Mouse (Mus musculus) activated CD4-positive, CD25-positive, alpha-beta regulatory T cell (primary cell): ENCODE data around the gene Pi4kb. TPM values are rescaled to one million over a fixed set of nuclear protein-coding genes. Genes with fewer than 3 reads are reported as not detected.

ENCODE experiments used
- polyA plus RNA-seq, 2 experiments: library from polyadenylated mRNA; unstranded; fragments of 100-300 nt; shearing (Covaris generic); gene quantifications; one replicate each; pipeline ENCODE4 v1.2.1; 2017

Gene Pi4kb
- polyA plus RNA-seq, result 10 to 100 TPM; 14.1 to 23.6 TPM

DNA sequence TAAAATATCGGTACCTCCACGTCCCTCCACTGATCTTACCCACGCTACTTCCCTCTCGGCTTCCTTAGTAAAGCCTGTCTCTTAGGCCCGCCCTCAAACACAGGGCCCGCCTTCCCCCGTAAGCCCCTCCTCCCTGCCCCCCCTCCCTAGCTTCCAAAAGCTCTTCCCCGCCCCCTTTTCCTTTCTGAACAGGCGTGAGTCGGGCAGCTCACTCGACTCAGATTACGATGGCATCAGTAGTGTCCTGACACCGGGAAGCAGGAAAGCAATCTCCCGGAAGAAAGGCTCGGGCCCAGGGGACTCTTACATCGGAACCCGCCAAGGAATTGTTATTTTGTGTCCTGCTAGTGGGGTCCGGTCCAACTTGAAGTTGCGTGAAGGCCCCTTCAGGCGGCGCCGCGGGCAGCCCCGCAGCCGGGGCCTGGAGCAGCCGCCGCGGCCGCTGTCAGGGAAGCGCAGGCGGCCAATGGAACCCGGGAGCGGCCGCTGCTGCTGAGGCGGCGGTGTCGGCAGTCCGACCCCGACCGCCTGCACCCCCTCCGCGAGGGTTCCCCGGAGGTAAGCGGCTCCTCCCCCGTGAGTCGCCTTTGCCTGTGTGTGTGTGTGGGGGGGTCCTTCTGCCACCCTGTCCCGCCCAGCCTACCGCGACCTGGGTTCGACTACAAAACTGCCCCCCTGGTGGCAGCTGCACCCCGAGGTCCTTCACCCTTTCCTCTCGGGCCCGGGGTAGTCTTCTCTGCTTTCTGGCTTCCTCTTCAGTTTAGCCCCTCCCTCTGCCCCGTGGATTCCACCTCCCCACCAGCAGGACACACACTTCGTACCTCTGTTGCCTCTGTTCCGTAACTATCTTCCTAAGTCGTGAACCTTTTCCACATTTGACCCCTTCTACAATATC is at the start of gene Pi4kb:
Gene Pi4kb, plus strand, starts transcription at position 204 of the 895 bp plus-strand sequence.

DNA sequence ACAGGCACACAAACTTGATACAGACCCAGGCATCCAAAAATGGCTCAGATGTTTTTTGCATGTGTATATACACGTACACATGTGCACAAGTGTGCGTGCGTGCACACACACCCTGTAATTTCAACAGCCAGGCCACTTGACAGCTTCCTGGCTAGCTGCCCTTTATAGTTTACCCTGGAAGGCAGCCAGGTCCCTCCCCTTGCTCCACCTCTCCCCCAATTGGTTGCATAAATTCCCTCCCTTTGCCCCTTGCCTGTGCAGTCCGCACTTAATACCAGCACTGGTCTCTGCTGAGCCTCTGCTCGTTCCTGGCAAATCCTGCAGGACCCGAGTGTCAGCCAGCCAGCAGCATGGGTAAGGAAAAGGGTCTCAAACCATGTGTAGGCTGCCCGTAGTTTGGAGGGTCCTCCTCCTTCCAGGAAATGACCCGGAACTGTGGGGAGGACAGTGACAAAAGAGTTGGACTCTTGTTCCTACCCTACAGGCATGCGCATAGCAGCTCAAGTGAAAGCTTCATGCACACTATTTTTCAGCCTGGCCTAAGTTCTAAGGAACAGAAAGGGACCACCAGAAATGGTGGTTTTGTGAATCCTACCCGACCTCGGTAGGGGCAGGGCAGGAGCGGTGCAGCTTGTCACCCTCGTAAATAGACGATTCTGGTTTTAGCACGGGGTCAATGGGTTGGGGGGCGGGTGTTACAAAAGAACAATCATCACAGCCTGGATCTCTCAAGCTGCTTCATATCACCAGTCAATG is 41.5 kb upstream of the Pi4kb start, which contains the start of gene Selenbp1:
Gene Selenbp1, plus strand, starts transcription at position 248 of the 756 bp plus-strand sequence.

GRCm38 (mm10) chr3:94953764-94954616 is 20.5 kb upstream of the Pi4kb start, which contains the start of gene Rfx5:
TSS of gene Rfx5 (plus strand) at chr3:94954075.

DNA sequence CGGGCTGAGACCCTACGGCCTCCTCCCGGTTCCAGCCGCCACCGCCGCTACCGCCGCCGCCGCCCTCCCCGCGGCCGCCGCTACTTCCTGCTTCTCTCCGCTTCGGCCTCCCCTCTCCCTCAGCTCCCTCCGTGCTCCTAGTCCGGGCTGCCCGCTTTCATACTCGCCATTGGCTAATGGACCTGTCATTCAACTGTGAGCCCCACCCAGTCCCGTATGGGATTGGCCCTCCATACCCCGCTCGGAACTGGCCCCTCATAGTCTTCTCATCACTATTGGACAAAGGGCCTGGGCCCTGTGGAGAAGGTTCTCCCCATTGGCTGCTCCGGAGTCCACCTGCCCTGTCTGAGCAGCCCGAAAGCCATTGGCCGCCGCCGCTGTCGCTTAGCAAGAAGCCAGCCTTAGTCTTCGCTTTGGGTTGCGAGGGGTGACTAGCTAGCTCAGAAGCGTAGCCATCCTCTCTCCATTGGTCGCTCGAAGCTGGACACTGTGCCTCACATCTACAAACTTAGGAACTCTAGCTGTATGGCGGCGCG is 40.9 kb downstream of the Pi4kb start, which contains the start of gene Zfp687:
Gene Zfp687, minus strand, starts transcription at position 112 of the 536 bp plus-strand sequence.

GRCm38 (mm10) chr3:95042166-95042837 is 67.8 kb downstream of the Pi4kb start, which contains the start of gene Psmd4:
TSS of gene Psmd4 (minus strand) at chr3:95042614.

Other genes starting within 250 kb of the Pi4kb start
- under 1 TPM; 0.04 to 0.10 TPM for gene Cgn, start 188.2 kb upstream of the Pi4kb start, polyA plus RNA-seq
- 10 to 100 TPM; 11.9 to 12.7 TPM for gene Pogz, start 137.2 kb upstream of the Pi4kb start, polyA plus RNA-seq
- gene Psmb4, start 87.8 kb upstream of the Pi4kb start, polyA plus RNA-seq, result 100 to 1,000 TPM; 395 to 422 TPM
- gene Selenbp1, start 41.7 kb upstream of the Pi4kb start, polyA plus RNA-seq, result 1 to 10 TPM; 1.8 to 2.5 TPM
- gene Rfx5, start 20.7 kb upstream of the Pi4kb start, polyA plus RNA-seq, result 10 to 100 TPM; 22.8 to 24.0 TPM
- gene Zfp687, start 40.7 kb downstream of the Pi4kb start, polyA plus RNA-seq, result 10 to 100 TPM; 39.4 to 45.0 TPM
- gene Psmd4, start 67.9 kb downstream of the Pi4kb start, polyA plus RNA-seq, result 100 to 1,000 TPM; 267 to 314 TPM
- gene Pip5k1a, start 132.2 kb downstream of the Pi4kb start, polyA plus RNA-seq, result 10 to 100 TPM; 24.1 to 24.5 TPM
- gene Vps72, start 136.3 kb downstream of the Pi4kb start, polyA plus RNA-seq, result 100 to 1,000 TPM in 1 of 2 experiments, 10 to 100 TPM in 1; 99.6 to 118 TPM
- 1 to 10 TPM; 2.0 to 4.4 TPM for gene Tmod4, start 149.7 kb downstream of the Pi4kb start, polyA plus RNA-seq
- gene Scnm1, start 159.3 kb downstream of the Pi4kb start, polyA plus RNA-seq, result 100 to 1,000 TPM in 1 of 2 experiments, 10 to 100 TPM in 1; 65.2 to 120 TPM
- gene Lysmd1, start 159.4 kb downstream of the Pi4kb start, polyA plus RNA-seq, result 10 to 100 TPM; 23.6 to 34.9 TPM
- gene Tnfaip8l2, start 167.6 kb downstream of the Pi4kb start, polyA plus RNA-seq, result 100 to 1,000 TPM; 229 to 255 TPM
- gene Sema6c, start 185.7 kb downstream of the Pi4kb start, polyA plus RNA-seq, result 1 to 10 TPM; 1.8 to 1.9 TPM
- gene Gabpb2, start 243.2 kb downstream of the Pi4kb start, polyA plus RNA-seq, result 10 to 100 TPM; 24.8 to 34.5 TPM